ENCODE assay signal across 16 mouse cellular contexts in the genomic region with DNA sequence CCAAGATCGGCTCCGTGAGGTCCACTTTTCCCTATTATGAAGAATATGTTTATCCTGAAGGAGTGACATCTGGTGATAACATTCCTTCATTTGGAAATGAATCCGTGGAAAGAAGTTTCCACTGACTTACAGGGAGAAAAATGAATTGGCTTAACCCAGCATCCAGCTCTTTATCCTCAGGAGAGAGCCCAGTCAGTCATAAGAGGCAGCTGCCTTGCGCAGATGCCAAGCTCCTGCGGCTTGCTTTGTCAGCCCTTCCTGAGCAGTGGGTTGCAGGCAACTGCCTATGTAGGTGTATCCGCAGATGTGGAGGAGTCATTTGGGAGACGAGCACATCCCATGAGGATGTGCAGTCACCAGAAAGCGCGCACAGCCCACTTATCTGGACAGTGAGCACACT.
DNase-seq lines count a peak whose midpoint lies in the region; TF ChIP-seq lines count a peak whose summit lies in the region.
"Had no signal": no experiment of that assay in that cellular context is flagged by ENCODE, and none has a peak within 500 bp of the region (broad histone marks: within the 10 kb centered on the region; RNA-seq: fewer than 3 reads in every experiment).

No protein-coding gene starts in this region.

- DNase-seq in testis, postnatal 10 days (ENCODE audit: low spot score): no peak
- DNase-seq in gastrocnemius, postnatal 14 days: peak; percentile 66
- peak; percentile 54 to 58 for DNase-seq in heart, postnatal 10 days
- DNase-seq in layer of hippocampus, postnatal 36 days: no peak
- no peak for DNase-seq in cerebellum, adult 18-20 months
- DNase-seq in cerebellum, postnatal 4 days (ENCODE audit: low spot score in 2 of 2): no peak
- DNase-seq: adrenal gland, postnatal 36 days; cerebellum, postnatal 14 days; lung, adult 2 months had no signal

- no peaks in the 10 kb centered on the region for H3K36me3 ChIP-seq in testis, adult 2 months (ENCODE audit: control insufficient read depth, insufficient read depth, low read length)
- H3K36me3 ChIP-seq: embryonic facial prominence, embryonic 13.5 days; forebrain, embryonic 12.5 days; hindbrain, embryonic 12.5 days; midbrain, embryonic 13.5 days had no signal

- intact Hi-C loops in gastrocnemius, postnatal 14 days (cut with DNase I; ENCODE audit: low total_unique reads): no loop called here
- intact Hi-C loops in heart, postnatal 10 days (cut with DNase I): no loop called here

- no peak for TF ChIP-seq CTCF in testis, adult 2 months (IDR thresholded peaks at IDR 0.05; ENCODE audit: control insufficient read depth, insufficient read depth, insufficient replicate concordance, low read depth, low read length)

- H3K27ac ChIP-seq in testis, adult 2 months (ENCODE audit: control insufficient read depth, insufficient read depth, low read depth, low read length): peak overlapping the region; percentile 3; the same call in 1 of the 2 replicates
- H3K27ac ChIP-seq: embryonic facial prominence, embryonic 13.5 days; forebrain, embryonic 12.5 days; hindbrain, embryonic 12.5 days; kidney, postnatal 0 days; macrophage; midbrain, embryonic 13.5 days had no signal

- H3K4me3 ChIP-seq in testis, adult 2 months (ENCODE audit: control insufficient read depth, low read depth, low read length): no peak overlapping the region
- H3K4me3 ChIP-seq: embryonic facial prominence, embryonic 13.5 days; forebrain, embryonic 12.5 days; hindbrain, embryonic 12.5 days; midbrain, embryonic 13.5 days had no signal

- TF ChIP-seq POLR2A in testis, adult 2 months (IDR thresholded peaks at IDR 0.05; ENCODE audit: control insufficient read depth, low read depth, low read length): no peak

- no peaks in the 10 kb centered on the region for H3K27me3 ChIP-seq in testis, adult 2 months (ENCODE audit: control insufficient read depth, insufficient read depth, low read length)
- H3K27me3 ChIP-seq: embryonic facial prominence, embryonic 13.5 days; forebrain, embryonic 12.5 days; hindbrain, embryonic 12.5 days; midbrain, embryonic 13.5 days had no signal

- H3K4me1 ChIP-seq in testis, adult 2 months (ENCODE audit: control insufficient read depth, insufficient read depth, low read length): no peaks in the 10 kb centered on the region
- H3K4me1 ChIP-seq: forebrain, embryonic 12.5 days; hindbrain, embryonic 12.5 days; midbrain, embryonic 13.5 days had no signal

Comparison
In these comparisons a context has a peak if more than half of its experiments do, and no peak if none do; other contexts are left out.
1. DNase-seq: peak in gastrocnemius, postnatal 14 days (single experiment) and heart, postnatal 10 days (2 of 2); none in testis, postnatal 10 days (single experiment), layer of hippocampus, postnatal 36 days (0 of 2), cerebellum, adult 18-20 months (0 of 2) and cerebellum, postnatal 4 days (0 of 2).